Mouse (Mus musculus) inflammation-experienced regulatory T-cells, adult 6 months (primary cell): ENCODE measurements around the gene Aatf. TPM values are rescaled to one million over a fixed set of nuclear protein-coding genes. Genes with fewer than 3 reads are reported as not detected.

Source experiments
- ATAC-seq: one replicate; pipeline ENCODE4 v1.8.0; 2017
- polyA plus RNA-seq, 3 experiments: library from polyadenylated mRNA; unstranded; fragments of 100-300 nt; shearing (Covaris generic); gene quantifications; one replicate each; pipeline ENCODE4 v1.2.1; 2017

The Aatf gene
- 10 to 100 TPM; 30.0 to 48.9 (median 32.8) TPM for polyA plus RNA-seq

- ATAC-seq, result peak; percentile 95
Observed at GRCm38 (mm10) chr11:84513171-84514116, at the start of gene Aatf. Gene Aatf (minus strand): TSS chr11:84513522.

- no peak for ATAC-seq
Observed at GRCm38 (mm10) chr11:84562758-84563347, 49.5 kb upstream of the Aatf start.

DNA sequence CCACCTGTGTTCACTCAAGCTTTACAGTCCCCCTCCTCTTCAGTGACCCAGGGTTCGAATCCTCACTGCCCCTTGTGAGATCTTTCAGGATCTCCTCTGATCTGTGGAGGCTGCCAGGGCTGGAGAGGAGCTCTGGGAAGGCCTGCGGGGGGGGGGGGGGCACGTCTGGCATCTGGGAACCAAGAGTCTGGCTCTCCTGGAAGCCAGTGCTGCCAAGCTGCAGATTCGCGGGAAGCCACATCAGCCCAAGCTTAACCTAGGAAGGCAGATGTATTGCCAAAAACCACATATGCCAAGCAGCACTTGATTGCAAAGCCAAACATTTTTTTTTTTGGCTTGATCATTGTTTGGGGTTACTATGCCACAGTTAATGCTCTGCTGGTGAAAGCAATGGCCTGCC, 48.2 kb upstream of the Aatf start:
- no peak for ATAC-seq

DNA sequence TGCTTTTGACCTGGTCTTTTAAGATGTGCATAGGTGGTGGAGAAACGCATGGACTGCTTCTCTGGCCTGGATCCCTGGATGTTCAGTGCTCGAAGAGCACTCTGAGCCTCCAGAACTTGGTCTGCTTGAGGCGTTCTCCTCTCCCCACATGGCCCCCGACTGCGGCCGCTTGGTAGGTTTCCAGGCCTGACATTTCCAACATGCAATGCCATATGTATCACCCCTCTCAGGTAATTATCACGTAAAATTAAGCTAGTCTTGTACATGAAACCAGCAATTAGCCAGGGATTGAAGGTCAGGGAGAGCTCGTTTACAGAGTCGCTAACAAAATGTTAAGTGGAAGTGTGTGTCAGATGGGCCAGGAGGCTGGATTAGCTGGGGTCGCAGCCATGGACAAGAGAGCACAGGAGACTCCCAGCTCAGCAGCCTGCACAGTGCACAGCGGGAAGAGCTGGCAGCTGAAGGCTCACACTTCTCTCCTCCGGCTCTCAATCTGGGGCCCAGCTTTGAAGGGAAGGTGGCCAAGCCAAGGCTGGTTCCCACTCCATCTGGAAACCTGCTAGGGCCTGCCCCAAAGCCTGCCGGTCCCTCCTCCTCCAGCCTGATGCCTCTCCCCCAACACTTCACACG, 40.6 kb upstream of the Aatf start:
- ATAC-seq, result no peak

- no peak for ATAC-seq
Observed at GRCm38 (mm10) chr11:84551296-84551695, 38.0 kb upstream of the Aatf start.

DNA sequence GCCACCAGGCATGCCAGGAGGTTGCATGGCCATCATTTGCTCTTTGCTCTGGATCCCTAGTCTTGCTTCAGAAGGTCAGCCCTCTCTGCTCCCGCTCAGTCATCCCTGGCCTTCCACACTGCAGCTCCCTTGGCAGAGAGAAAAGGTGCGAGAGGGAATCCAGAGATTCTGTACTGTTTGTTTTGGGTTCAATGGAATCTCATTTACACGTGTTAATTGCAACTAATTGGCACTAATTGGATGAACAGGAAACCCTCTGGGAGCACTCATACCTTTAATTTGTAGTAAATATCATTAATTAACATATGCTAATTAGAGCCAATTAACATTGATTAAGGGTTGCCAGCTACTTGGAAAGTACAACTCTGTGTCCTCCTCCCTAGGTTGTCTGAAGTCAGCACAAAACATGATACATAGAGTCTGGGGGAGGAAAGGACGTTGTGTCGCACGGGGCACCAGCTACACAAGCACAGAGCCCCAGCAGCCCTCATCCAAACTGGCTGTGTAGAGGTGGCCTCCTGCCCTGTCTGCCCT, 36.0 kb upstream of the Aatf start:
- no peak for ATAC-seq

DNA sequence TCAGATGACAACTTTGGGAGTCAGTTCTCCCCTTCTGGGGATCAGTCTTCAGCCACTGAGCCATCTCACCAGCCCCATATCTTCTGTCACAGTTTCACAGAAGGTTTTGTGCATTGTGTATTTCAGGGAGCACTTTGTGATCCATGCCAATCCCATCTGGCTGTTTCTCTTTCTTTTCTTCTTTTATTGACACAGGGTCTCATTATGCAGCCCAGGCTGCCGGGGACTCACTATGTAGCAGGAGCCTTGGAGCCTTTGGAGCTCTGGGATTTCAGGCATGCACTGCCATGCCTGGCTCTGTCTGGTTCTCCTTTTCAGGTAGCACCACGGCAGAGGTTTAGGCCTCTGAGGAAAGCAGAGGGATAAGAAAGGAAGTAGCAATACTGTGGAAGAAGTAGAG, 35.0 kb upstream of the Aatf start:
- no peak for ATAC-seq

- no peak for ATAC-seq
Observed at GRCm38 (mm10) chr11:84539981-84540380, 26.7 kb upstream of the Aatf start.

- ATAC-seq, result no peak
Observed at GRCm38 (mm10) chr11:84529797-84530703, 16.7 kb upstream of the Aatf start.

DNA sequence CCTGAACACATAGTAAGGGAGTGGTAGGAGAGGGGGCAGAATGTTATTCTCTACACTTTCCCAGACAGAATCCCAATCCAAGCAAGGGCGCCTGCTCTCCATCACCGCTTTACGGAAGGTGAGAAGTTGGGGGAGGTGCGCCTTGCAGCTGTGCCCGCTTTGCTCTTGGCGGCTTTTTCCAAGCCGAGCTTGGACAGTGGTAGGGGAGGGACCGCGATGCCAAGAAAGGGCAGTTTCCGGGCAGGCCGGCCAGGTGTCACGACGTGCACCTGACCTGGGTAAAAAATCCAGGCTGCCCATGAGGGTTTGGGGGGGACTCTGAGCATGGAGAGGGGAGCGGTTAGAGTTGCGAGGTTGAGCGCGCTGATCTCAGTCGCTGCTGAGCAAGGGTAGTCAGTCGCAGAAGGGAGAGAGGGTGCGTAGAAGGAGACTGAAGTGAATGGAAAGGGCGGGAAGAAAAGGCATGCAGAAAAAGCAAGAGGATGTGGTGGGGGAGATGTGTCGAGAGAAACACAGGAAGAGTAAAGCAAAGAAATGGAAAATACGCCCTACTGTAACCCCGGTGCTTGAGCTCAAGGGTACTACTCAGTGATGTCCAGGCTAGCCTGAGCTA, 15.9 kb upstream of the Aatf start:
- ATAC-seq, result no peak

GRCm38 (mm10) chr11:84526976-84527860, 13.9 kb upstream of the Aatf start:
- ATAC-seq, result no peak

DNA sequence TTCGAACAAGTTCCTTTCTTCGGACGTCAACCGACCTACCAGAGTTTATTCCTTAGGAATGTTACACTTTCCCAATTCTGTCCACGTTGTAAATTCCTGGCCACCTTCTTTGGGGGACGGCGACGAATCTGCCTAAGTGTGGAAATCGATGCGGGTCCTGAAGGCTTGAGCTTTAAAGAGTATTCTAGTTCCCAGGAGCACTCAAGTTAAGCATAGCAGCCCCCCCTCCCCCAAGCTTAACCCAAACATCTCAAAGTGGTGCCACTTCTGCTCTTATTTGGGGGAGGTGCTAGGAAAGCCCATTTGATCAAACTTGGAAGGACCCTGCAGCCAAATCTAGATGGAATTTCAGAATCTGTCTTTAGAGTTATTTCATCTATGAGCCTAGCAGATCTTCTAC, 13.1 kb upstream of the Aatf start:
- ATAC-seq, result no peak

DNA sequence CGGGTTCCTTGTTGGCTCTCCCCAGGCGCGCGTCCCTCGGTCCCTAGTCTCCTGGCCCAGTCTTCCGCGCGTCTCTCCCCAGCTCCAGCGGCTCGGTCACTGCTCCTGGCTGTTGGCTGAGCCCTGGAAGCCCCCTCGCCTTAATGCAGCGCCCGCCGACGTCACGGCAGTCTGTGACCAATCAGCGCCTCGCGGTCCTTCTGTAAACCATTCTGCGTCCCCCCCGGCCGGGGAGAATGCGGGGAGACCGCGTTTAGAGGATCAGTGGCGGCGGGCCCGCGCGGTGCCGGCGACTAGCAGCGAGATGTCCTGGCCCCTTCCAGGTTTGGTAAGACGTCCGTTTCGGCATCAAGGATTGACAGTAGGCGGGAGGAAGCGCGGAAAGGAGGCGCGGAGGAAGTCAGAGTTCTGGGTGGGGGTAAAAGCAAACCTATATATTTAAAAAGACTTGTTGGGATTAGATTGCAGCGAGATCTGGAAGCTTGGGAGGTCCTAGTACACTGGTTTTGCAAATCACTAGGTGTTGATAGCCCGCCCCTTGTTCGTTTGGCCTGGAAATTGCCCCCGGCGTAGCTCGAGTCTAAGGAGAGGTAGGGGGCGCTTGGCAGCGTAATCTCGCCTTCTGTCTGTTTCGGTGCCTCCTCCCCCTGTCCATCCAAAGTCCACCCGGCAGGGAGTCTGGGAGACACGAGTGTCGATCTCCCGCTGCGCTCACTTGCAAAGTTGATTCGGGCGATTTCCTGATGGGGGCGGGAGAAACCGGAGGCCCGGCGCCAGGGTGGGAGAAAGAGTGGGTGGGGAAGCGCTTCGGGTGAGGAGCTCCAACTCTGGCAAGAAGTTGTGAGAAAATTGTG, 12.3 kb upstream of the Aatf start, which contains the start of gene Lhx1:
Gene Lhx1 (minus strand): TSS at position 115 of the 854 bp plus-strand sequence.
- ATAC-seq, result no peak

- ATAC-seq, result no peak
Observed at GRCm38 (mm10) chr11:84524511-84525270, 11.4 kb upstream of the Aatf start.

GRCm38 (mm10) chr11:84523841-84524510, 10.7 kb upstream of the Aatf start:
- ATAC-seq, result no peak

- ATAC-seq, result no peak
Observed at GRCm38 (mm10) chr11:84523321-84523831, 10.1 kb upstream of the Aatf start.

- ATAC-seq, result no peak
Observed at GRCm38 (mm10) chr11:84522577-84523320, 9.4 kb upstream of the Aatf start.
